ENCODE assay signal across 13 mouse cellular contexts in the genomic region with DNA sequence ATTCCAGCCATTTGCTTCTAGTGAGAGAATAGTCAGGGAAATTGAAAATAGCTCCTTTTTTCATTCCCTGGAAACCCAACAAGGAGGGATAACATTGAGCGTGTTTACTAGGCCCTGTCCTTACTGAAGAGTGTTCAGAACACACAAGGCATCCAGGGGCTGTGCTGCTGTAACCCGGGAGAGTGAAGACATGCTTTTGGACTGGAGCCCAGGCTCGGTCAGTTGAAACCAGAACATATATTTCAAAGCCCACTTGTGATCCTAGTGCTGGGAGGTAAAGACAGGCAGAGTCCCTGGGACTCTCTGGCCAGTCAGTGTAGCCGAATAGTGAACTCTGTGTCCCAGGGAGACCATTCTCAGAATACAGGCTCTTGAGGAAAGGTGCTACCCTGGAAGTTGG.
A peak's percentile ranks its signal among the peaks of the same experiment; 100 is the strongest.
DNase-seq lines count a peak whose midpoint lies in the region; ATAC-seq lines count a peak whose summit lies in the region.
"Had no signal": no experiment of that assay in that cellular context is flagged by ENCODE, and none has a peak within 500 bp of the region (broad histone marks: within the 10 kb centered on the region; RNA-seq: fewer than 3 reads in every experiment).

No protein-coding gene starts in this region.

- H3K27me3 ChIP-seq in heart, embryonic 16.5 days (ENCODE audit: control insufficient read depth, insufficient read depth, low read length), result no peaks in the 10 kb centered on the region
- no peaks in the 10 kb centered on the region for H3K27me3 ChIP-seq in heart, embryonic 11.5 days (ENCODE audit: control insufficient read depth, insufficient read depth, low read length)
- H3K27me3 ChIP-seq in lung, embryonic 15.5 days, result no peaks in the 10 kb centered on the region
- no peaks in the 10 kb centered on the region for H3K27me3 ChIP-seq in hindbrain, embryonic 14.5 days (ENCODE audit: control insufficient read depth, insufficient read depth, low read length)
- H3K27me3 ChIP-seq: liver, embryonic 15.5 days; midbrain, embryonic 15.5 days; Patski had no signal

- no peak overlapping the region for H3K4me2 ChIP-seq in heart, embryonic 16.5 days (ENCODE audit: low read depth, low read length)
- H3K4me2 ChIP-seq in heart, embryonic 11.5 days, result no peak overlapping the region
- no peak overlapping the region for H3K4me2 ChIP-seq in lung, embryonic 15.5 days
- H3K4me2 ChIP-seq in hindbrain, embryonic 14.5 days (replicated peaks), result no peak overlapping the region
- H3K4me2 ChIP-seq: liver, embryonic 15.5 days; midbrain, embryonic 15.5 days had no signal

- H3K4me1 ChIP-seq in heart, embryonic 16.5 days (ENCODE audit: control insufficient read depth, insufficient read depth, low read length), result peaks cover 25% of the 10 kb centered on the region
- H3K4me1 ChIP-seq in heart, embryonic 11.5 days (ENCODE audit: control insufficient read depth, insufficient read depth, low read length), result peaks cover 29% of the 10 kb centered on the region
- peaks cover 6% of the 10 kb centered on the region for H3K4me1 ChIP-seq in lung, embryonic 15.5 days
- peaks cover 3% of the 10 kb centered on the region; the same call in 1 of the 2 replicates for H3K4me1 ChIP-seq in hindbrain, embryonic 14.5 days (replicated peaks; ENCODE audit: control insufficient read depth, insufficient read depth, low read length)
- H3K4me1 ChIP-seq: midbrain, embryonic 15.5 days had no signal

- no peak overlapping the region for H3K4me3 ChIP-seq in heart, embryonic 16.5 days (ENCODE audit: low read length)
- no peak overlapping the region for H3K4me3 ChIP-seq in heart, embryonic 11.5 days (ENCODE audit: low read depth, low read length)
- H3K4me3 ChIP-seq in lung, embryonic 15.5 days, result no peak overlapping the region
- H3K4me3 ChIP-seq in hindbrain, embryonic 14.5 days (replicated peaks; ENCODE audit: low read length), result no peak overlapping the region
- H3K4me3 ChIP-seq: liver, embryonic 15.5 days; midbrain, embryonic 15.5 days had no signal

- peak overlapping the region; percentile 82 for H3K27ac ChIP-seq in heart, embryonic 16.5 days (ENCODE audit: low read length)
- H3K27ac ChIP-seq in heart, embryonic 11.5 days (ENCODE audit: low read depth, low read length), result no peak overlapping the region
- peak overlapping the region; percentile 36; the same call in 1 of the 2 replicates for H3K27ac ChIP-seq in lung, embryonic 15.5 days
- H3K27ac ChIP-seq in hindbrain, embryonic 14.5 days, result no peak overlapping the region
- H3K27ac ChIP-seq: liver, embryonic 15.5 days; midbrain, embryonic 15.5 days had no signal

- no peak for DNase-seq in lung, postnatal 25 days (ENCODE audit: low spot score)
- peak; percentile 32 for DNase-seq in hindbrain, embryonic 14.5 days (ENCODE audit: low spot score)
- peak; percentile 38 for DNase-seq in lung, postnatal 14 days
- no peak for DNase-seq in left cerebral cortex, adult 9 months (ENCODE audit: low spot score in 2 of 2)
- no peak for DNase-seq in testis, postnatal 10 days (ENCODE audit: low spot score)
- DNase-seq: adrenal gland, postnatal 14 days; kidney, postnatal 36 days had no signal

- WGBS in heart, embryonic 16.5 days, result 18% methylated on average over 4 of the region's 4 CpGs
- WGBS in heart, embryonic 11.5 days (ENCODE audit: insufficient replicate concordance), result 53% methylated on average over 4 of the region's 4 CpGs
- WGBS in lung, embryonic 15.5 days, result 26% methylated on average over 4 of the region's 4 CpGs
- WGBS in hindbrain, embryonic 14.5 days, result 52% methylated on average over 4 of the region's 4 CpGs

- no peaks in the 10 kb centered on the region for H3K9me3 ChIP-seq in heart, embryonic 16.5 days (replicated peaks; ENCODE audit: control insufficient read depth, low read length)
- no peaks in the 10 kb centered on the region for H3K9me3 ChIP-seq in heart, embryonic 11.5 days (replicated peaks; ENCODE audit: control insufficient read depth, low read length)
- H3K9me3 ChIP-seq in lung, embryonic 15.5 days, result no peaks in the 10 kb centered on the region
- H3K9me3 ChIP-seq in hindbrain, embryonic 14.5 days (ENCODE audit: control insufficient read depth, low read length), result no peaks in the 10 kb centered on the region
- H3K9me3 ChIP-seq: liver, embryonic 15.5 days; midbrain, embryonic 15.5 days had no signal

- ATAC-seq in heart, embryonic 16.5 days (replicated peaks; ENCODE audit: extremely low read depth, insufficient read depth, low FRiP score), result peak; percentile 86
- no peak for ATAC-seq in heart, embryonic 11.5 days (replicated peaks; ENCODE audit: insufficient number of reproducible peaks, low FRiP score, low TSS enrichment)
- ATAC-seq in lung, embryonic 15.5 days (ENCODE audit: borderline replicate concordance, extremely low read depth, low FRiP score, low TSS enrichment), result peak; percentile 52; the same call in 1 of the 2 replicates
- ATAC-seq in hindbrain, embryonic 14.5 days (ENCODE audit: low FRiP score), result peak; percentile 43; the same call in 1 of the 2 replicates
- ATAC-seq: midbrain, embryonic 15.5 days; Patski had no signal

- no peak overlapping the region for H3K9ac ChIP-seq in heart, embryonic 16.5 days (ENCODE audit: low read length)
- H3K9ac ChIP-seq in heart, embryonic 11.5 days (ENCODE audit: low read depth, low read length), result no peak overlapping the region
- H3K9ac ChIP-seq in lung, embryonic 15.5 days, result no peak overlapping the region
- H3K9ac ChIP-seq in hindbrain, embryonic 14.5 days, result no peak overlapping the region
- H3K9ac ChIP-seq: liver, embryonic 15.5 days; midbrain, embryonic 15.5 days had no signal

- no peaks in the 10 kb centered on the region for H3K36me3 ChIP-seq in heart, embryonic 16.5 days (ENCODE audit: control insufficient read depth, insufficient read depth)
- H3K36me3 ChIP-seq in heart, embryonic 11.5 days (ENCODE audit: control insufficient read depth, insufficient read depth, low read length), result no peaks in the 10 kb centered on the region
- H3K36me3 ChIP-seq in lung, embryonic 15.5 days, result 0 out of 2 replicates have a peak, but pooled peaks cover 2% of the 10 kb centered on the region
- no peaks in the 10 kb centered on the region for H3K36me3 ChIP-seq in hindbrain, embryonic 14.5 days (replicated peaks; ENCODE audit: control insufficient read depth, insufficient read depth)
- H3K36me3 ChIP-seq: liver, embryonic 15.5 days; midbrain, embryonic 15.5 days had no signal

Comparison
In these comparisons a context has a peak if more than half of its experiments do, and no peak if none do; other contexts are left out.
1. H3K27ac ChIP-seq: peak in heart, embryonic 16.5 days (single experiment) and lung, embryonic 15.5 days (single experiment); none in heart, embryonic 11.5 days (single experiment) and hindbrain, embryonic 14.5 days (single experiment).
2. DNase-seq: peak in hindbrain, embryonic 14.5 days (single experiment) and lung, postnatal 14 days (single experiment); none in lung, postnatal 25 days (single experiment), left cerebral cortex, adult 9 months (0 of 2) and testis, postnatal 10 days (single experiment).